Mouse (Mus musculus) ES-Bruce4 (cell line): ENCODE measurements around the gene Ephx3.

ENCODE experiments used
- EP300 ChIP-seq: IDR thresholded peaks from 2 replicates; pipeline ENCODE4 v1.6.1; 2011; ENCODE audit warnings: low read depth, low read length; ENCODE audit not compliant: insufficient read depth
- POLR2A ChIP-seq: IDR thresholded peaks from one replicate; pipeline ENCODE4 v1.8.1; 2011; ENCODE audit warnings: low read length; ENCODE audit not compliant: insufficient read depth

- TF ChIP-seq EP300 (no peak), POLR2A (no peak)
Measured at GRCm38 (mm10) chr17:32142234-32142633, 47.1 kb downstream of the Ephx3 start.
